Mouse (Mus musculus) adrenal gland, postnatal 4 days (tissue): ENCODE measurements around the gene Capza2. TPM values are rescaled to one million over a fixed set of nuclear protein-coding genes. Genes with fewer than 3 reads are reported as not detected.

ENCODE experiments used
- DNase-seq, 2 experiments: peaks; one replicate each; pipeline ENCODE4 v3.0.0; 2021 to 2022; ENCODE audit warnings: low spot score in 2 of 2, mixed read lengths in 2 of 2
- total RNA-seq, 2 experiments: library from RNA; stranded (reverse); gene quantifications; 2 replicates each; pipeline ENCODE4 v1.2.3; 2021

Gene Capza2
- total RNA-seq, 2 experiments from 2014 or later, result 140 to 146 TPM

DNA sequence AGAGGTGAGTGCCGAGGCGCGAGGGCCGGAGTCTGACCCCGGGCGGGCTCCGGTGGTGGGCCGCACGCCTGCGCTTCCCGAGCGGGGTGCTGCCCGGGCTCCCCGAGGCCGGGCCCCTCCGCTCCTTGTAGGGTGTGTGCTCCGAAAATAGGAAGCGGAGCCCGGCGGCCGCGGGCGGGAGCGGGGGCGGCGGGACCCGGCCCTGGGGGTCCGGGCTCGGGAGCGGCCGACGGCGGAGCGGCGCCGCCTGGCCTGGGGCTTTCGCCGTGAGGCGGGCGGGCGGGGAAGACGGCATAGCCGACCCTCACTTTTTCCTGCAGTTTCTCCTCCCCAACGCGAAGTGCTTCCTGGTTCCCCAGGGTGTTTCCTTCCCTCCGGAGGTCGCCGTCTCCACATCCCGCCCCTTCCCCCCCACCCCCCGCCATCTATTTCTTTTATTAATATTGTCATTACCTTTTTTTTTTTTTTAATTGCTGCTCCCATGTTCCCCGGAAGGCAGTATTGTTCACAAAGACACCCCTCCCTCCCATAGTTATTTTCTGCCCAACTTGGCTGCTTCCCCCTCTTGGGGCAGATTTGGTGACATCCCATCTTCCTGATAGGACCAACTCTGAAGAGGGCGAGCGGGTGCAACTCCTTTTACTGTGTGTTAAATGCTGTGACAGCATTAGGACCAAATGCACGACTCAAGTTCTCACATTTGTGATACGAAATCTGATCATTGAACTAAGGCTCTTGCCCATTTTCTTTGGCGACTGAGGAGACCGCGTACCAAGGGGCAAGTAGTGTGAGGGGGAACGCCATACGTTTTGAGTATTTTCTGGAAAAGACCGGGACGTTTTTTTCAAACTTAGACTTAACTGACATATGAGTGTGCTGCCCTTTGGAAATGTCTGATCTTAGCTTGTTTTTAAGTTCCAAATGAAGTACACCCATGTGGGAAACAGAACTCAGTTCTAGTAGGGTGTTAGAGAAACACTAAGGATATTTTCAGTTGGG lies 1.5 kb downstream of the Capza2 start:
- DNase-seq, result peak in 1 of 2 experiments; percentile 32

GRCm38 (mm10) chr6:17640031-17640430 lies 4.0 kb downstream of the Capza2 start:
- no peak for DNase-seq

DNA sequence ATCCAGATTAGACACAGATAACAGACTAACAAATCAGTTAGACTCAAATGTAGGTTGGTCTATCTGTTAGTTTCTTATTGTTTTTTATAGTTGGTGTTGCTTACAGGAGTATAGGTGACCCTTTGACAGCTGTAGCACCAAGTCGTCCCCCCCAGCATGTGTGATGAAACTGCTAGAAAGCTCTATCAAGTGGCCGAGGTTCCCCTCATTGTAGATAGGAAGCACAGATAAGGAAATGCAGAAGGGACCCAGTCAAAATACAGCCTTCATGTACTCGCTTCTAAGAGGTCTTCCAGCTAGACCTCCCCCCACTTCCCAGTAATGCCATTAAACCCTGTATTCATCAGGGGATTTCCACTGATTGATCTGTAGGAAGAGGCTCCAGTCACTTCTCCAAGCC lies 6.7 kb downstream of the Capza2 start:
- no peak for DNase-seq

GRCm38 (mm10) chr6:17646107-17646506 lies 10.1 kb downstream of the Capza2 start:
- DNase-seq, result no peak

DNA sequence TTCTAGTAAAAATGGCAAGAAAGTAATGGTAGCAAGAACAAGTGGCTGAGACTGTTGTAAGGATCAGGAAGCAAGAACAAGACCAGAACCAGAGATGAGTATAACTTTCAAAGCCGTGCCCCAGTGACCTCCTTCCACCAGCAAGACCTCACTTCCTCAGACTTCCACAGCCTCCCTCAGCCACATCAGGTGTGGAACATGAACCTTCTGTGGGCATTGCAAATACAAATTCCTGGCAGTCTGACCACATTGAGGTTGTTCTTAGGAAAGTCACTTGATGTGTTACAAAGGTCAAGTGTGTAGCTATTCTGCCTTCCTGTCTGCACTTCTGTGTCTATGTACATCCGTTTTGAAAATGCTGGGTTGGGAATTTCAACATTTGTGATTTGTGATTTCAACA lies 16.1 kb downstream of the Capza2 start:
- DNase-seq, result no peak

- DNase-seq, result no peak
These were observed 19.0 kb downstream of the Capza2 start for GRCm38 (mm10) chr6:17655080-17655479.

DNA sequence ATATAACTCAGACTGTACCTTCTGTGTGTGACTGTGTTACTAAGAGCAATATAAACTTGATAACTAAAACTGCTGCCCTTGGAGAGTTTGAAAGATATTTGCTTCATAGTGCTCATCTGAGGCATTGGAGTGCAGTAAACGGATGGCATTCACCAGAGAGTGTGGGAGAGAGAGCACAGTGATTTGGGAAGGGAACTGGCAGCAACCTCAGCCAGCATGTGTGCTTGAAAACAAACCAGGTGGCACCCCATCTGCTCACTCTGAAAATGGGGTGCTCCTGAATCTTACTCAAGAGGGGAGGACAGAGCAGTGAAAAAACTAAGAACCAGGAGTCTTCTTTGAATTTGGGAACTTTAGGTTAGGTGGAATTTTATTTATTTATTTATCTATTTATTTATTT lies 21.3 kb downstream of the Capza2 start:
- DNase-seq, result no peak

GRCm38 (mm10) chr6:17665348-17665747 lies 29.3 kb downstream of the Capza2 start:
- DNase-seq, result no peak

- DNase-seq, result no peak
These were observed 30.0 kb downstream of the Capza2 start for GRCm38 (mm10) chr6:17666024-17666423.

- no peak for DNase-seq
These were observed 31.8 kb downstream of the Capza2 start for GRCm38 (mm10) chr6:17667813-17668212.

GRCm38 (mm10) chr6:17668334-17668733 lies 32.3 kb downstream of the Capza2 start:
- DNase-seq, result no peak

DNA sequence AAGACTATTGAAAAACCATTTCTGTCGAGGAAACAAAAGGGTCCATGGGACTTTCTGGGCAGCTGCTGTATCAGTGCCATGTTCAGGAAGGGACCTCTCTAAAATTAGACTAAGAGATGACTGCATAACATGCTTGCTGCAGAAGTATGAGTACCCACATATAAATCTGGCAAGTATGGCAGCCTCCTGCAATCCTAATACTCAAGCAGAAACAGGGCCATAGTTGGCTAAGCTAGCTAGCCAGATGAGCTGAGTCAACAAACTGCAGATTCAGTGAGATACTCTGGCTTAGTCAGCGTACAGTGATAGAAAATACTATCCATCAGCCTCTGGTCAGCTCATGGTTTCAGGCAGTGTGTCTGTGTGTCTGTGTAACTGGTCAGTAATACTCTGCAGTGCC lies 33.8 kb downstream of the Capza2 start:
- no peak for DNase-seq

GRCm38 (mm10) chr6:17675019-17675756 lies 39.2 kb downstream of the Capza2 start:
- no peak for DNase-seq

DNA sequence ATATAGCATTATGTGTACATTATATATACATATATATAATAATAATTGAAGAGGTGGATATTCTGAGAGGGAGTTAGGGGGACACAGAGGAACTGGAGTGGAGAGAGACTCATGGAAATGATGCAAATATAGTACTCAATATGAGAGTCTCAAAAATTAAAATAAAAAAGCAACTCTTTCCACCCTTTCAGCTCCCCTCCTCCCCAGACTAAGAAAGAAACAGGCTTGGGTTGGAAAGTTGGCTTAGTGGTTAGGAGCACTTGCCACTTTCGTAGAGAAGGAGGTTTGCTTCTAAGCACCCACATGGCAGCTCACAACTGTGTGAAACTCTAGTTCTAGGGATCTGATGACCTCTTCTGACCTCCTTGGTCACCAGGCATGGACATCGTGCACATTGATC lies 41.0 kb downstream of the Capza2 start:
- no peak for DNase-seq

- no peak for DNase-seq
These were observed 44.4 kb downstream of the Capza2 start for GRCm38 (mm10) chr6:17680266-17680925.

DNA sequence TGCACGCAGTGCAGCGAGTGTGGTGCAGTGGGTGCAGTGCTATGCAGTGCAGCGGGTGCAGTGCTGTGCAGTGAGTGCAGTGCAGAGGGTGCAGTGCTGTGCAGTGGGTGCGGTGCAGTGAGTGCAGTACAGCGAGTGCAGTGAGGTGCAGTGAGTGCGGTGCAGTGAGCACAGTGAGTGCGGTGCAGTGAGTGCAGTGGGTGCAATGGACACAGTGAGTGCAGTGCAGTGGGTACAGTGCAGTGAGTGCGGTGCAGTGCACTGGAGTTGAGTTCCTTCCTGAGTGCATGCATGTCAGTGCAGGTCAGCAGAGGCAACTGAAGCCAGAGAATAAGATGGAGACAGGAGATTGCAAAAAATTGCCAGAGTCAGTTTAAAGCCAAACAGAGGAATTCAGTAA lies 45.8 kb downstream of the Capza2 start:
- DNase-seq, result no peak

GRCm38 (mm10) chr6:17688676-17689075 lies 52.6 kb downstream of the Capza2 start:
- no peak for DNase-seq

GRCm38 (mm10) chr6:17692647-17693046 lies 56.6 kb downstream of the Capza2 start, which contains the start of gene St7:
St7 (plus strand) TSS chr6:17692933.
- no peak for DNase-seq

DNA sequence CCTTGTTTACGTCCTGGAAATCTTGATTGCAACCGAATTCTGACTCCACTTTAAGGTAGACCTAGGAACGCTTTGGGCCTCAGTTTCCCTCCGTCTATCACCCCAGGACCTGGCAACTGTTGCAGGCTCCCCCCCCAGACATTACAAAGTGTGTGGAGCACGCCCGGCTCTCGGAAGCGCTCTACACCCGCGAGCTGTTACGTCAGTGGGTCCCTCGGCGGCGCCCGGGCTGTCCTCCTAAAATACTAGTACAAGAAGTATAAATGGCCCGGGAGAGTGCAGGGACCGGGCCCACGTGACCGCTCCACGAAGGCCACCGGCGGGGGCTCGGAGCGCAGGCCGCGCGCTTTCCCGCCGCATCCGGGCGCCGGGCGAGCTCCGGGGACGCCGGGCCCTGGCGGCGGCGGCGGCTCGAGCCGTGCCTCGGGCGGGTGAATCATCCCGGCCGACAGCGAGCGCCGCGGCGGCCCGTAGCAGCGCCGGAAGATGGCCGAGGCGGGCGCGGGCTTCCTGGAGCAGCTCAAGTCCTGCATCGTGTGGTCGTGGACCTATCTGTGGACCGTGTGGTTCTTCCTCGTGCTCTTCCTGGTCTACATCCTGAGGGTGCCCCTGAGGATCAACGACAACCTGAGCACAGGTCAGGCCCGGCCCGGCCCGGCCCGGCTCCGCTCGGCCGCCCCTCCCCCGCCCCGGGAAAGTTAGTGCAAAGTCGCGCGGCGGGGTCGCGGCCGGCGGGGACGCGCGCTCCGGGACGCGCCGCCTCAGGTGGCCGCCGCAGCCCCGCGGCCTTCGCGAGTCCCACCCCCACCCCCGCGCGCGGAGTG lies 57.9 kb downstream of the Capza2 start:
- peak; percentile 22 to 56 for DNase-seq

DNA sequence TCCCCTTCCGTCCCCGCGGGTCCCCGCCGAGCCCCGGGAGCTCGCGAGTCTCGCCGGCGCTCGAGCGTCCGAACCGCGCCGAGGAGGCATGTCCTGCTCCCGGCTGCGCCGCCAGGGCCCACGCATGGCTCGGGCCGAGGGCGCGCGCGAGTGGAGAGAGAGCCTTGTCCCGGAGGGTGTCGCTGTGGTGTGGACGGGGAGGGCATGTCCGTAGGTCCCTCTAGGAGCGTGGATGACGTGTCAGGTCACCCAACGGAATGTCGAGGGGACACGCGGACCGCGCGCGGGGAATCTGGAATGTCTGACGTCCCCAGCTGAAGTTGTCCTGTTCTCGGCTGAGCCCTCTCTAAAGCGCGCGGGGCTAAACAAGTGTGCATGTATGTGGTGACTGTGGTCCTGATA lies 58.5 kb downstream of the Capza2 start:
- DNase-seq, result peak; percentile 49 to 66

DNA sequence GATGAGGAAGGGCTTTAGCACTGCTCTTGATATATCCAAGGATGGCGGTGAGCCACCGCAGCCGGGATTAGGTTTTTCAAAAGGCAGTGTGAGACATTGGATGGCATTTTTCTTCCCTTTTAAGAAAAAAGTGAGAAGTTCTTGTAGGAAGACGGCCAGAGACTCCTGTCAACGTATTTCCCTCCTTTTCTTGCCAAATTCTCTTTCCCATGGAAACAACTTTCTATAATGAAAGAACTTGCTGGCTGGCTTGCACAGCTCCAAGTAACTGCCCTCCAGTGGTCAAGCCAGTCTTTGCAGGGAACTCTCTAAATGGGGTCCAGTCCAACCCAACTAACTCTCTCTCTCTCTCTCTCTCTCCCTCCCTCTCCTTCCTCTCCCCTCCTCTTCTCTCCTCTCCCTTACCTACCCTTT lies 60.3 kb downstream of the Capza2 start:
- peak in 1 of 2 experiments; percentile 15 for DNase-seq
